Mouse (Mus musculus) CD4-positive naive resting alpha-beta T cell, adult 76 days (primary cell): ENCODE measurements around the gene P2ry10. TPM values are rescaled to one million over a fixed set of nuclear protein-coding genes. Genes with fewer than 3 reads are reported as not detected.

ENCODE experiments used
- total RNA-seq: library from RNA; stranded (reverse); gene quantifications from one replicate; pipeline ENCODE4 v1.2.4, GENCODE M21; 2023

The P2ry10 gene
- 325 TPM for total RNA-seq

DNA sequence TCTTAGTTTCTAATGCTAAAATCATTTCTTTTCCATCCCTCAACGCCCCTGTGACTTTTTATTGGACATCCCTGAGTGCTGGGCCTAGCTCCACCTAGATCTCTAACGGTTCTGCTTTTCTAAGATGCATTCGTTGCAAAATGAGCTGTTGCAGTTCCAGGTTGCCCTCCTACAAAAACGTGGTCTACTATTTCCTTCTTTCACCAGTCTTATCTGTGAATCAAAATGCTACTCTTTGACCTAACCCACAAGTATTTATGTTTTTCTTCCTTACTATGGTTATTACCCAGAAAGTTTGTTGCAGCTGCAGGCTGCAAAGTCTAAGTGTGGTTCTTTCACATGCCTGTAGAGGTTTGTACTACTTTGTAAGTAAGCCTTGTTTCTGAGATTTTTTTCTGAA lies at the start of gene P2ry10:
Gene P2ry10, plus strand, starts transcription at position 316 of the 400 bp plus-strand sequence.

DNA sequence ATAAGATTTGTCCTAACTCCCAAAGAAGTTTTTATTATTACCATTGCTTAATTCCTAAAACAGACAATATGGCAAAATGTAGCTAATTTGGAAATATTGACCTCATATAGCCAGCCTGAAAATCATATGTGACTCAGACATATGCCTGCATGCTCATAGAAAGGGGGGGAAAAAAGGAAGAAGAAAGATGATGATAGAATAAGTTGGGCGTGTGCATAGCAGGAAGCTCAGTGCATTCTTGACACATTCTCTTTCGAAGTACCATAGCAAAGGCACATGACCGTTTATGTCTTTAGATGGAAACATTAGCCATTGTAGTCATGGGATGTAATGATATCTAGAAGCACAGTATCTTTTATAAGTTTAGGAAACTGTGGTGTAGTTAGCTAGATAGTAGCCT lies 60.4 kb downstream of the P2ry10 start, which contains the start of gene P2ry10b:
Gene P2ry10b, plus strand, starts transcription at position 247 of the 400 bp plus-strand sequence.

Other genes starting within 250 kb of the P2ry10 start
- gene Rtl3, start 247.8 kb upstream of the P2ry10 start, total RNA-seq: not detected
- not detected for gene Lpar4, start 167.9 kb upstream of the P2ry10 start, total RNA-seq
- 10.4 TPM for gene P2ry10b, start 60.4 kb downstream of the P2ry10 start, total RNA-seq
- 60.5 TPM for gene Gpr174, start 167.4 kb downstream of the P2ry10 start, total RNA-seq